Mouse (Mus musculus): ENCODE results near the gene Ugt1a5.
"Not testable (repeated sequence)": the region's sequence is repeated elsewhere in the genome, so short reads cannot be mapped to it uniquely, and the experiment has no call there.

Ugt1a5 gene

GRCm38 (mm10) chr1:88165711-88166110 is at the start of gene Ugt1a5:
Gene Ugt1a5 (plus strand): TSS chr1:88166012.
- DNase-seq, result no peak

DNA sequence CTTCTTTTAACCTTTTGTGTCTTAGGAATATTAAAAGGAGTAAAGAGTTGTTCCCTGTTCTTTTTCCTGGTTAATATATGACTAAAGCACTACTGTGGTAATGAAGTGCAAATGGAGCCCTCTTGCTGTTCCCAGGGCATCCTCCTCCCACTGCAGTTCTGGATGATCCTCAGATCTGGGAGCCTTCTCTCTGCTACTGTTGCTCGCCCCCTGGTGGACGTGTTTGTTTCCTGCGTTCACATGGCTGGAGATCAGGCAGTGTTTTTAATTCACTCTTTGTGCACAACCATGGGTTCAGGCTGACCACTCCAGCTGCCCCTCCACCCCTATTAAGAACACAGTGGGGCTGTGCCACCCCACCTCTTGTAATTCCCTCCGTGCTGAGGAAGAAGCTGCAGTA is 45.3 kb upstream of the Ugt1a5 start:
- not testable (repeated sequence) for DNase-seq

- peak; percentile 62 to 70 for DNase-seq
Observed at GRCm38 (mm10) chr1:88121521-88121920, 44.3 kb upstream of the Ugt1a5 start.

GRCm38 (mm10) chr1:88125827-88126360 is 39.9 kb upstream of the Ugt1a5 start:
- DNase-seq, result peak; percentile 19 to 51

DNA sequence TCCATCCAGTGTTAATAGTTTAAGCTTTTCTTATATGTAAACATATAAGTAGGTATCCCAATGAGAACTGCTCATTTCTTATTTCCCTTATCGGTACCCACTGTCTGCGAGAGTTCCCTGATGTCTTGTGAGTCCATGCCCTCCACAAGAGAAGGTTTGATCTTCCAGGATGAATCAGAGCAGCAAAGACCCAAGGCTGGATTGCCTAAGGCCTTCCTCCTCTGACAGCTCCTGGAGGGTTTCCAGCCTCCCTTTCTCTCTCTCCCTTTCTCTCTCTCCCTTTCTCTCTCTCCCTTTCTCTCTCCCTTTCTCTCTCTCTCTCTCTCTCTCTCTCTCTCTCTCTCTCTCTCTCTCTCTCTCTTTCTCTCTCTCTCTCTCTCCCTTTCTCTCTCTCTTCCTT is 36.7 kb upstream of the Ugt1a5 start:
- not testable (repeated sequence) for DNase-seq

GRCm38 (mm10) chr1:88130223-88130622 is 35.6 kb upstream of the Ugt1a5 start:
- not testable (repeated sequence) for DNase-seq

GRCm38 (mm10) chr1:88133908-88134456 is 31.8 kb upstream of the Ugt1a5 start:
- DNase-seq, result no peak

GRCm38 (mm10) chr1:88134457-88135011 is 31.3 kb upstream of the Ugt1a5 start, which contains the start of gene Ugt1a6a:
Gene Ugt1a6a (plus strand): TSS chr1:88134809.
- DNase-seq, result peak; percentile 36 to 44

- not testable (repeated sequence) for DNase-seq
Observed at GRCm38 (mm10) chr1:88135229-88135904, 30.4 kb upstream of the Ugt1a5 start.

- DNase-seq, result peak in 1 of 2 experiments; percentile 17
Observed at GRCm38 (mm10) chr1:88136646-88137045, 29.2 kb upstream of the Ugt1a5 start.

DNA sequence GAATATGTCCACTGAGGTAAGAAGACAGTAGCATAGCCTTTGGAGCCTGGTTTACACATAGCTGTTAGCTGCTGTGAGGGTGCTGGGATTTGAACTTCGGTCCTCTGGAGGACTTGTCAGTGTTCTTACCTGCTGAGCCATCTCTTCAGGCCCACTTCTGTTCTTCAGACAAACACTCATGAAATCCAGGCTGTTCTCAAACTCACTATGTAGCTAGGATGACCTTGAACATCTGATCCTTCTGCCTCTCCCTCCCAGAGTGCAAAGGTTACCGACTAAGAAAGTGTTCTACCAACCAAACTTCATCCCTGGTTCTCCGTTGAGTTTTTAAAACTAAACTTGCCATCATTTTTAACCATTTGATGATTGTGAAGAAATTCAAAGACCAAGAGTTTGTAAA is 28.5 kb upstream of the Ugt1a5 start:
- no peak for DNase-seq

GRCm38 (mm10) chr1:88138145-88138544 is 27.7 kb upstream of the Ugt1a5 start:
- no peak for DNase-seq

DNA sequence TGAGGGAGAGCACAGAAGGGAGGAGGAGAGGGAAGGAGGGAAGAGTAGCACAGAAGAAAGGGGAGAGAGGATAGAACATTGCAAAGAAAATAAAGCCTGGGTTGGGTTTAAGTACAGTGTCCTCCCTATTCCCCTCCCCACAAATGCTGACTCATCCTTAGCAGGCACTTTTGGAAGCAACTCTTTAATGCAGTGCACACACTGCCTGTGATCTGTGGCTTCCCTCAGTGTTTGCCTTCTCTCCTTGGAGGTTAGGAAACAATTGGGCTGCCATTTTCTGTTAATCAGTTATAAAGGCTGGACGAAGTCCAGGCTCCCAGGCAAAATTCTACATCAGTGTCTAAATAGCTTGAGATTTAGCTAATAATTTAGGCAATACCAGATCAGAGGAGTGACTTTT is 25.3 kb upstream of the Ugt1a5 start:
- peak; percentile 36 to 55 for DNase-seq

- DNase-seq, result peak; percentile 82 to 85
Observed at GRCm38 (mm10) chr1:88143966-88144675, 21.7 kb upstream of the Ugt1a5 start.

DNA sequence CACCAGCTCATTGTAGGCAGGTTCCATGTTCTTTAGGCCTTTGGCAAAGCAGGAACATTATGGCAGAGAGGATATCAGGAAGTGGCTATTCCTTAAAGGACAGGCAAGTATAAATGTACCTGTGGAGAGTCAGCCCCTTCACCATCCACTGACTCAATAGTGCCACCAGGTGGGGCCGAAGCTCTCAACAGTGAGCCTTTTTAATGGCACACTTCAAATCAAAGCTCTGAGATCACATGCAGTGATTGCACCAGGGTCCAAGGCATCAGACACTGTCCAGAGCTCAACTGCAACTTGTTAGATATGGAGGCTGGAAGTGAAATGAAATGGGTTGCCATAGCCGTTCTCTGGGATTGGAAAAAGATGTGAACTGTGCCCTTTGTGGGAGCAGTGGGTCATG is 20.5 kb upstream of the Ugt1a5 start:
- DNase-seq, result peak; percentile 52 to 63

GRCm38 (mm10) chr1:88150133-88150532 is 15.7 kb upstream of the Ugt1a5 start:
- DNase-seq, result peak; percentile 37 to 55

GRCm38 (mm10) chr1:88158430-88158829 is 7.4 kb upstream of the Ugt1a5 start:
- DNase-seq, result no peak

- not testable (repeated sequence) for DNase-seq
Observed at GRCm38 (mm10) chr1:88172190-88172589, 6.4 kb downstream of the Ugt1a5 start.

DNA sequence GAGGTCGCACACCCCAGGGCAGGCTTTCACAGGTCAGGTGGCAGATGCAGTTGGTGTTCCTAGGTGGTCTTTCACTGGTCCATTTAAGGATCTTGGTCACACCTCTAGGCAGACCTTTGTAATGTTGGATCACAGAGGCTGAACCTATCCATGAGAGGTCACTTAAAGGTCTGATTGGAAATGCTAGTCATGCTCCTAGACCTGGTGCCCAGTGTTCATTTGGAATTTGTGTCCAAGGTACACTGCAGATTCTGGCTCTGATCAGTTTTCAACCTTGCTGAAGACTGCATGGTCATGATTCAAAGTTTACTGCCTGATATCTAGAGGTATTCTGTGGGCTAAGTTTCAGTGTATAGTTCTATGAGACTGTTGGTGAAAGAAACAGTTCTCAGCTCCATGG is 13.8 kb downstream of the Ugt1a5 start:
- no peak for DNase-seq

GRCm38 (mm10) chr1:88186325-88186935 is 20.6 kb downstream of the Ugt1a5 start:
- no peak for DNase-seq

DNA sequence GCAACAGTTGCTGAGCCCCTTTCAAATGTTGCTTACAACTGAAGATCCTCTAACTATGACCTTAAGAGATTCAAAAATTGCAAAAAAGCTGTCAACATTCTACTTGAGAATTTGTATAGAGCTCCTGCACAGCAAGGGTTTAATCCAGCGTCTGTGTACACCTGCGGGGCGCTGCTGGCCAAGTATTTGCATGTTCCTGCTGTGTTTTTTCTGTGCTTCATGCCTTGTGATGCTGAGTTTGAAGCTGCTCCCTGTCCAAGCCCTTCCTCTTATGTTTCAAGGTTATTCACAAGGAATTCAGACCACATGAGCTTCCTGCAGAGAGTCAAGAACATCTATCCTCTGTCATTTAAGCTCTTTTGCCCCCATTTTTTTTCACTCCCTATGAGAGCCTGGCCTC is 26.3 kb downstream of the Ugt1a5 start:
- no peak for DNase-seq

DNA sequence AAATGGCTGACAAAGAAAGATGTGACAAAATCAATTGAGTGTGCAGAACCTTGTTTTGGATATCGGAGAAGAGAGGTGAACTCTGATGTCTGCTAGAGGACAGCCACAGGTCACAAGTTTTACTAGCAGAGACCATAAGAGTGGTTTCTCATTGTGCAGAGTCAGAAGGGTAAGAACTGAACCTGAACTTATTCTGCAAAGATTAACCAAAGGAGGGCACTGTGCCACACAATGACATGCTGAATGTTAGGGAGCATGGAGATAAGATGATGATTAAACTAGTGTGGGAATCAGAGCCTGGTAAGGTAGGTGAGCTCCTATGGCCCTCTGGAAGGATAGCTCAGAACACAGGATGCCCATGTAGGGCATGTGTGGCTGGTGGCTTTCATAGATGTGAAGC is 29.9 kb downstream of the Ugt1a5 start:
- peak in 1 of 2 experiments; percentile 47 for DNase-seq

- no peak for DNase-seq
Observed at GRCm38 (mm10) chr1:88197443-88197842, 31.6 kb downstream of the Ugt1a5 start.

Data from kidney, postnatal 4 days (tissue).